Mouse (Mus musculus): Measurements from ENCODE around the gene Tnfsfm13. TPM values are rescaled to one million over a fixed set of nuclear protein-coding genes. Genes with fewer than 3 reads are reported as not detected.

Tnfsfm13 gene
- polyA plus RNA-seq, 1 experiment = 11.0 TPM

GRCm38 (mm10) chr11:69718661-69719060 lies 22.8 kb upstream of the Tnfsfm13 start:
- H3K4me1 ChIP-seq (ENCODE audit: control insufficient read depth, insufficient read depth, low read length) = peaks cover 15% of the 10 kb centered on the region; the same call in 1 of the 2 replicates
- no peak overlapping the region for H3K27ac ChIP-seq (ENCODE audit: insufficient read depth, low read depth, low read length)
- no peaks in the 10 kb centered on the region for H3K36me3 ChIP-seq (ENCODE audit: control insufficient read depth, insufficient read depth, low read length)
- TF ChIP-seq CTCF (conservative IDR thresholded peaks at IDR 0.05; ENCODE audit: insufficient read depth, insufficient read length, low read depth, low read length) (no peak), POLR2A (IDR thresholded peaks at IDR 0.05; ENCODE audit: low read depth, low read length) (no peak)
- no peak overlapping the region for H3K4me3 ChIP-seq (ENCODE audit: insufficient read depth, low read depth, low read length)
- H3K27me3 ChIP-seq (replicated peaks; ENCODE audit: control insufficient read depth, insufficient read depth, low read length) = no peaks in the 10 kb centered on the region
- DNase-seq = peak; percentile 49
- WGBS = 34% methylated on average over 15 of the region's 15 CpGs

DNA sequence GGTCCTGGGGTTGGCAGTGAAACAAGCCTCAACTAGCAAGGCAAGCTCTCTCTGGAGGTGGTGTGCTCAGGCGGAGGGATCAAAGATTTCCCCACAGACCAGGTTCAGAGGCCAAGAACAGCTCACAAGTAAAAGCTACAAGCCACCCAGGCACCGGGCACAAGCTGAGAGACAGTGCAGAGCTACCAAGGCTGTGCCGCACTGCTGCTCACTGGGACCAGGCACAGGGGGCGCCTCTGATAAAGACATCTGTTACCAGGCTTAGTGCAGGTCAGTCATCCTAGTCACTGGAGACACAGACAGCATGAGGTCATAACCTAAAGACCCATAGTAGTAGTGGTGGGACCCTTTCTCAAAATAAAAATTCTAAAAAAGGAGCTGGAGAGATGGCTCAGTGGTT lies 21.1 kb upstream of the Tnfsfm13 start:
- no peaks in the 10 kb centered on the region for H3K27me3 ChIP-seq (replicated peaks; ENCODE audit: control insufficient read depth, insufficient read depth, low read length)
- 67% methylated on average over 4 of the region's 4 CpGs for WGBS
- H3K36me3 ChIP-seq (ENCODE audit: control insufficient read depth, insufficient read depth, low read length) = no peaks in the 10 kb centered on the region
- peaks cover 18% of the 10 kb centered on the region; the same call in 1 of the 2 replicates for H3K4me1 ChIP-seq (ENCODE audit: control insufficient read depth, insufficient read depth, low read length)
- no peak overlapping the region for H3K4me3 ChIP-seq (ENCODE audit: insufficient read depth, low read depth, low read length)
- H3K27ac ChIP-seq (ENCODE audit: insufficient read depth, low read depth, low read length) = no peak overlapping the region
- no peak for DNase-seq
- TF ChIP-seq POLR2A (IDR thresholded peaks at IDR 0.05; ENCODE audit: low read depth, low read length) (no peak), CTCF (conservative IDR thresholded peaks at IDR 0.05; ENCODE audit: insufficient read depth, insufficient read length, low read depth, low read length) (no peak)

DNA sequence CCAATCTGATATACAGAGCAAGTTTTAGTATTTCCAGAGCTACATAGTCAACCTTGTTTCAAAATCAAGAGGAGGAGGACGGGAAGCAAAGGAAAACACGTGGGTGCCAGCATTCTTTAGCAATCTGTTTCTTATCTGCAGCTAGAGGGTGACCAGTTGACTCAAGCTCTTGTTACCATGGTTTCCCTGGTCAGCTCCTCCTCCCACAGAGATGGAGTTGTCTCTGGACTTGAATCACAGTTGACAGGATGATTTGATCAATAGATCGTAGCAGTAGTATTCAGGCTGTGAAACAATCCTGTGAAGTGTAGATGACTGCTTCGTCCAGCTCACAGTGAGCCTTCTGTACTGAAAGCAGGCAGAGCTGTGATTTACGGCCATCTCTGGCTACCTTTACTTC lies 20.0 kb upstream of the Tnfsfm13 start:
- Histone ChIP-seq H3K4me3 (ENCODE audit: insufficient read depth, low read depth, low read length) (no peak overlapping the region), H3K36me3 (ENCODE audit: control insufficient read depth, insufficient read depth, low read length) (no peaks in the 10 kb centered on the region), H3K4me1 (ENCODE audit: control insufficient read depth, insufficient read depth, low read length) (peaks cover 18% of the 10 kb centered on the region; the same call in 1 of the 2 replicates), H3K27me3 (replicated peaks; ENCODE audit: control insufficient read depth, insufficient read depth, low read length) (no peaks in the 10 kb centered on the region), H3K27ac (ENCODE audit: insufficient read depth, low read depth, low read length) (no peak overlapping the region)
- WGBS = 35% methylated on average over 5 of the region's 5 CpGs
- no peak for TF ChIP-seq POLR2A (IDR thresholded peaks at IDR 0.05; ENCODE audit: low read depth, low read length)
- no peak for TF ChIP-seq CTCF (conservative IDR thresholded peaks at IDR 0.05; ENCODE audit: insufficient read depth, insufficient read length, low read depth, low read length)
- peak; percentile 46 for DNase-seq

- TF ChIP-seq CTCF (conservative IDR thresholded peaks at IDR 0.05; ENCODE audit: insufficient read depth, insufficient read length, low read depth, low read length) (peak; percentile 79), POLR2A (IDR thresholded peaks at IDR 0.05; ENCODE audit: low read depth, low read length) (no peak)
- DNase-seq = peak; percentile 74
- WGBS = 58% methylated on average over 9 of the region's 9 CpGs
- no peaks in the 10 kb centered on the region for H3K36me3 ChIP-seq (ENCODE audit: control insufficient read depth, insufficient read depth, low read length)
- H3K27me3 ChIP-seq (replicated peaks; ENCODE audit: control insufficient read depth, insufficient read depth, low read length) = no peaks in the 10 kb centered on the region
- H3K4me1 ChIP-seq (ENCODE audit: control insufficient read depth, insufficient read depth, low read length) = peaks cover 18% of the 10 kb centered on the region; the same call in 1 of the 2 replicates
- H3K27ac ChIP-seq (ENCODE audit: insufficient read depth, low read depth, low read length) = peak overlapping the region; percentile 79
- no peak overlapping the region for H3K4me3 ChIP-seq (ENCODE audit: insufficient read depth, low read depth, low read length)
These were observed 19.6 kb upstream of the Tnfsfm13 start for GRCm38 (mm10) chr11:69715482-69715881.

GRCm38 (mm10) chr11:69714636-69715329 lies 18.9 kb upstream of the Tnfsfm13 start:
- WGBS = 41% methylated on average over 18 of the region's 18 CpGs
- DNase-seq = peak; percentile 89
- no peak for TF ChIP-seq POLR2A (IDR thresholded peaks at IDR 0.05; ENCODE audit: low read depth, low read length)
- TF ChIP-seq CTCF (conservative IDR thresholded peaks at IDR 0.05; ENCODE audit: insufficient read depth, insufficient read length, low read depth, low read length) = no peak
- Histone ChIP-seq H3K27me3 (replicated peaks; ENCODE audit: control insufficient read depth, insufficient read depth, low read length) (no peaks in the 10 kb centered on the region), H3K4me3 (ENCODE audit: insufficient read depth, low read depth, low read length) (no peak overlapping the region), H3K27ac (ENCODE audit: insufficient read depth, low read depth, low read length) (peak overlapping the region; percentile 79), H3K36me3 (ENCODE audit: control insufficient read depth, insufficient read depth, low read length) (no peaks in the 10 kb centered on the region), H3K4me1 (ENCODE audit: control insufficient read depth, insufficient read depth, low read length) (peaks cover 18% of the 10 kb centered on the region; the same call in 1 of the 2 replicates)

DNA sequence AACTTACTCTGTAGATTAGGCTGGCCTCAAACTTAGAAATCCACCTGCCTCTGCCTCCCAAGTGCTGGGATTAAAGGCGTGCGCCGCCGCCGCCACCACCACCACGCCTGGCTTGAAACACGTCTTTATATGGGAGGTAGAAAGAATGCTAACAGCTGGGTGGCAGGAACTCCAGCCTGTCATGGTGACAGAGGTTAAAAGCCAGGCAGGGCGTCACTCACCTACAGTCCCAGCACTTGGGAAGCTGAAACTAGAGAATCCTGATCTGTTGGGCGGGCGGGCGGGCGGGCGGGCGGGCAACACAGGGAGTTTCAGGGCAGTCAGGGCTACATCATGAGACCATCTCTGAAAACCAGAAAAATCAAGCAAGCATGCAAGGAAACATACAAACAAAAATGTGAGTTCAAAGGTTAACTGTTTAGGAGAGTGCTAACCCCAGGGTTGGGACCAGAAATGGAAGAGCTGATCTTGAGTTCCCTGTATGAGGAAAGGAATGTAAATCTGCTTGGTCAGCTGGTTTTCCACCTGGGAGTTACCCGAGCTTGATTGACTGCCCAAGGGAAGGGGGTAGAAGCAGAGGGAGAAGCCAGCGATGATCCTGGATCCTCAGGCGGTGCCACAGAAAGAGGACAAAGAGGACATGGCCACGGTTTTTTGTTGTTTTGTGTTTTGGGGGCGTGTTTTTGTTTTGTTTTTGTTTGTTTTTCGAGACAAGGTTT lies 17.2 kb upstream of the Tnfsfm13 start:
- Histone ChIP-seq H3K27ac (ENCODE audit: insufficient read depth, low read depth, low read length) (peak overlapping the region; percentile 36; the same call in 1 of the 2 replicates), H3K4me1 (ENCODE audit: control insufficient read depth, insufficient read depth, low read length) (peaks cover 18% of the 10 kb centered on the region; the same call in 1 of the 2 replicates), H3K36me3 (ENCODE audit: control insufficient read depth, insufficient read depth, low read length) (no peaks in the 10 kb centered on the region), H3K4me3 (ENCODE audit: insufficient read depth, low read depth, low read length) (no peak overlapping the region), H3K27me3 (replicated peaks; ENCODE audit: control insufficient read depth, insufficient read depth, low read length) (no peaks in the 10 kb centered on the region)
- peak; percentile 78 for DNase-seq
- 57% methylated on average over 20 of the region's 20 CpGs for WGBS
- TF ChIP-seq POLR2A (IDR thresholded peaks at IDR 0.05; ENCODE audit: low read depth, low read length) (no peak), CTCF (conservative IDR thresholded peaks at IDR 0.05; ENCODE audit: insufficient read depth, insufficient read length, low read depth, low read length) (no peak)

- Histone ChIP-seq H3K27me3 (replicated peaks; ENCODE audit: control insufficient read depth, insufficient read depth, low read length) (no peaks in the 10 kb centered on the region), H3K36me3 (ENCODE audit: control insufficient read depth, insufficient read depth, low read length) (no peaks in the 10 kb centered on the region), H3K4me1 (ENCODE audit: control insufficient read depth, insufficient read depth, low read length) (peaks cover 31% of the 10 kb centered on the region; the same call in 1 of the 2 replicates), H3K4me3 (ENCODE audit: insufficient read depth, low read depth, low read length) (no peak overlapping the region), H3K27ac (ENCODE audit: insufficient read depth, low read depth, low read length) (no peak overlapping the region)
- no peak for DNase-seq
- TF ChIP-seq CTCF (conservative IDR thresholded peaks at IDR 0.05; ENCODE audit: insufficient read depth, insufficient read length, low read depth, low read length) (no peak), POLR2A (IDR thresholded peaks at IDR 0.05; ENCODE audit: low read depth, low read length) (no peak)
- 71% methylated on average over 2 of the region's 2 CpGs for WGBS
These were observed 15.2 kb upstream of the Tnfsfm13 start for GRCm38 (mm10) chr11:69711082-69711481.

All from kidney, adult 2 months (tissue).